11 mouse cellular contexts compared by ENCODE assay signal in genomic region chr10:122121290-122121970, GRCm38 (mm10). TPM values are rescaled to one million over a fixed set of nuclear protein-coding genes. Genes with fewer than 3 reads are reported as not detected.
A peak's percentile ranks its signal among the peaks of the same experiment; 100 is the strongest.
DNase-seq lines count a peak whose midpoint lies in the region; ATAC-seq and TF ChIP-seq lines count a peak whose summit lies in the region.
"Had no signal": no experiment of that assay in that cellular context is flagged by ENCODE, and none has a peak within 500 bp of the region (broad histone marks: within the 10 kb centered on the region; RNA-seq: fewer than 3 reads in every experiment).

No protein-coding gene starts in this region.

- H3K4me2 ChIP-seq in hindbrain, embryonic 11.5 days (replicated peaks; ENCODE audit: low read depth, low read length), result peak overlapping the region; percentile 26
- peak overlapping the region; percentile 51 for H3K4me2 ChIP-seq in midbrain, embryonic 15.5 days

- no peak overlapping the region for H3K27ac ChIP-seq in cortical plate, adult 2 months (ENCODE audit: insufficient read depth, low read length)
- H3K27ac ChIP-seq in hindbrain, embryonic 11.5 days (ENCODE audit: low read depth, low read length), result no peak overlapping the region
- H3K27ac ChIP-seq in midbrain, embryonic 15.5 days, result peak overlapping the region; percentile 29; the same call in 1 of the 2 replicates

- no peaks in the 10 kb centered on the region for H3K36me3 ChIP-seq in hindbrain, embryonic 11.5 days (ENCODE audit: control insufficient read depth, insufficient read depth, low read length)
- H3K36me3 ChIP-seq in midbrain, embryonic 15.5 days (replicated peaks), result no peaks in the 10 kb centered on the region

- no peak for TF ChIP-seq POLR2A in cortical plate, adult 2 months (IDR thresholded peaks at IDR 0.05; ENCODE audit: extremely low read depth, insufficient read depth, low read length)

- no peaks in the 10 kb centered on the region for H3K9me3 ChIP-seq in hindbrain, embryonic 11.5 days (ENCODE audit: control insufficient read depth, low read length)
- no peaks in the 10 kb centered on the region for H3K9me3 ChIP-seq in midbrain, embryonic 15.5 days

- peak; percentile 45; the same call in 1 of the 2 replicates for ATAC-seq in hindbrain, embryonic 11.5 days (ENCODE audit: low FRiP score)
- ATAC-seq in midbrain, embryonic 15.5 days (replicated peaks), result peak; percentile 58

- H3K9ac ChIP-seq in hindbrain, embryonic 11.5 days (ENCODE audit: low read depth, low read length), result no peak overlapping the region
- peak overlapping the region; percentile 16 for H3K9ac ChIP-seq in midbrain, embryonic 15.5 days

- no peaks in the 10 kb centered on the region for H3K4me1 ChIP-seq in cortical plate, adult 2 months (ENCODE audit: control insufficient read depth, insufficient read depth, low read length)
- peaks cover 3% of the 10 kb centered on the region; the same call in 1 of the 2 replicates for H3K4me1 ChIP-seq in hindbrain, embryonic 11.5 days (replicated peaks; ENCODE audit: control insufficient read depth, insufficient read depth, low read length)
- peaks cover 4% of the 10 kb centered on the region; the same call in 1 of the 2 replicates for H3K4me1 ChIP-seq in midbrain, embryonic 15.5 days

- no peaks in the 10 kb centered on the region for H3K27me3 ChIP-seq in hindbrain, embryonic 11.5 days (ENCODE audit: control insufficient read depth, insufficient read depth, low read length)
- H3K27me3 ChIP-seq in midbrain, embryonic 15.5 days (replicated peaks), result no peaks in the 10 kb centered on the region

- 0 out of 2 replicates have a peak overlapping the region, but pooled peaks have one; percentile 5 for H3K4me3 ChIP-seq in cortical plate, adult 2 months (ENCODE audit: insufficient read depth, low read length)
- no peak overlapping the region for H3K4me3 ChIP-seq in hindbrain, embryonic 11.5 days (ENCODE audit: low read depth, low read length)
- peak overlapping the region; percentile 28 for H3K4me3 ChIP-seq in midbrain, embryonic 15.5 days

- DNase-seq in cerebellum, postnatal 25 days, result peak; percentile 8 to 20
- no peak for DNase-seq in cerebellum, adult 18-20 months
- DNase-seq in hindbrain, embryonic 11.5 days (ENCODE audit: low spot score), result no peak
- no peak for DNase-seq in frontal cortex, postnatal 10 days (ENCODE audit: low spot score in 2 of 2)
- no peak for DNase-seq in gastrocnemius, adult 8-10 months (ENCODE audit: low spot score in 2 of 2)
- no peak for DNase-seq in adrenal gland, postnatal 36 days
- DNase-seq: cerebellum, adult 9-11 months; kidney, postnatal 14 days; layer of hippocampus, postnatal 36 days had no signal

- no peak for TF ChIP-seq CTCF in cortical plate, adult 2 months (IDR thresholded peaks at IDR 0.05; ENCODE audit: extremely low read depth, insufficient read depth, low read length)

- 82% methylated on average over 21 of the region's 21 CpGs for WGBS in hindbrain, embryonic 11.5 days
- WGBS in midbrain, embryonic 15.5 days, result 46% methylated on average over 20 of the region's 21 CpGs

RNA-seq across cellular contexts. Expression of gene Rxylt1, which starts 24.3 kb away (rescaled TPM):
- 18.7 and 19.0 TPM in 2 replicates for polyA plus RNA-seq in cortical plate, adult 2 months (2012; rRNA removed)
- 42.5 and 43.1 TPM in 2 replicates for polyA plus RNA-seq in hindbrain, embryonic 11.5 days (2014; fragmentation: Nextera tagmentation; extraction: Ambion mirVana)
- polyA plus RNA-seq in midbrain, embryonic 15.5 days (2015; fragmentation: Nextera tagmentation; extraction: Ambion mirVana), result 38.0 and 38.4 TPM in 2 replicates
- 10 to 100 TPM; 42.6 to 48.0 (median 47.3) TPM for total RNA-seq in gastrocnemius, adult 8-10 months (2022)
- 10 to 100 TPM; 33.8 to 47.4 TPM for total RNA-seq in adrenal gland, postnatal 36 days (2021)

Comparison
In these comparisons a context has a peak if more than half of its experiments do, and no peak if none do; other contexts are left out.
1. DNase-seq: peak in cerebellum, postnatal 25 days (2 of 2); none in cerebellum, adult 18-20 months (0 of 2), hindbrain, embryonic 11.5 days (single experiment), frontal cortex, postnatal 10 days (0 of 2), gastrocnemius, adult 8-10 months (0 of 2) and adrenal gland, postnatal 36 days (0 of 2).